Mouse (Mus musculus) midbrain, embryonic 11.5 days (tissue): ENCODE data around the gene Ptprn2. TPM values are rescaled to one million over a fixed set of nuclear protein-coding genes. Genes with fewer than 3 reads are reported as not detected.

Experiments
- ATAC-seq: fragments of 200-750 bp; cut with Nextera tagmentation; 2 replicates; pipeline ENCODE4 v1.8.0; 2017; ENCODE audit warnings: moderate TSS enrichment, moderate library complexity; ENCODE audit not compliant: low FRiP score
- DNase-seq: peaks from one replicate; pipeline ENCODE4 v3.0.0; 2015; ENCODE audit warnings: low spot score; ENCODE audit errors: missing footprints
- H3K27ac ChIP-seq: fragments of 300-500 bp; sonication (generic); 2 replicates; pipeline ENCODE4 v1.5.1; 2014; ENCODE audit warnings: low read depth, low read length
- H3K27me3 ChIP-seq: fragments of 300-500 bp; sonication (generic); 2 replicates; pipeline ENCODE4 v1.6.1; 2014; ENCODE audit warnings: mild to moderate bottlenecking, low read length, moderate library complexity, mixed read lengths; ENCODE audit not compliant: control insufficient read depth, insufficient read depth
- H3K36me3 ChIP-seq: fragments of 300-500 bp; sonication (generic); 2 replicates; pipeline ENCODE4 v1.6.1; 2014; ENCODE audit warnings: mild to moderate bottlenecking, low read length, moderate library complexity, mixed read lengths; ENCODE audit not compliant: control insufficient read depth, insufficient read depth
- H3K4me1 ChIP-seq: fragments of 300-500 bp; sonication (generic); 2 replicates; pipeline ENCODE4 v1.6.1; 2014; ENCODE audit warnings: low read length; ENCODE audit not compliant: control insufficient read depth, insufficient read depth
- H3K4me2 ChIP-seq: fragments of 300-500 bp; sonication (generic); 2 replicates; pipeline ENCODE4 v1.6.1; 2014; ENCODE audit warnings: mild to moderate bottlenecking, moderate library complexity
- H3K4me3 ChIP-seq: fragments of 300-500 bp; sonication (generic); 2 replicates; pipeline ENCODE4 v1.5.1; 2014; ENCODE audit warnings: low read depth, low read length
- H3K9ac ChIP-seq: fragments of 300-500 bp; sonication (generic); 2 replicates; pipeline ENCODE4 v1.6.1; 2014; ENCODE audit warnings: low read length
- H3K9me3 ChIP-seq: fragments of 300-500 bp; sonication (generic); 2 replicates; pipeline ENCODE4 v1.6.1; 2016; ENCODE audit warnings: low read length; ENCODE audit not compliant: control insufficient read depth
- WGBS: fragments of 180-500 bp; shearing (Covaris S2); extraction: QIAGEN DNeasy Blood & Tissue Kit; methylation state at CpG from one replicate; pipeline ENCODE4 v1.1.7; 2014; 5-methylcytosine and 5-hydroxymethylcytosine counted together
- microRNA counts: library from miRNA; unstranded; fragments of <30 nt; microRNA quantifications from one replicate; lab custom pipeline; 2015
- microRNA-seq: library from miRNA; unstranded; fragments of <30 nt; microRNA quantifications from one replicate; pipeline ENCODE4, GENCODE M21; 2017
- polyA plus RNA-seq: library from polyadenylated mRNA; unstranded; fragments of >200 nt; fragmentation: Nextera tagmentation; extraction: Ambion mirVana; gene quantifications from 2 replicates; pipeline ENCODE4 v1.2.1, GENCODE M21; 2014

The Ptprn2 gene
- polyA plus RNA-seq, 1 experiment from 2014 or later: 7.3 TPM

DNA sequence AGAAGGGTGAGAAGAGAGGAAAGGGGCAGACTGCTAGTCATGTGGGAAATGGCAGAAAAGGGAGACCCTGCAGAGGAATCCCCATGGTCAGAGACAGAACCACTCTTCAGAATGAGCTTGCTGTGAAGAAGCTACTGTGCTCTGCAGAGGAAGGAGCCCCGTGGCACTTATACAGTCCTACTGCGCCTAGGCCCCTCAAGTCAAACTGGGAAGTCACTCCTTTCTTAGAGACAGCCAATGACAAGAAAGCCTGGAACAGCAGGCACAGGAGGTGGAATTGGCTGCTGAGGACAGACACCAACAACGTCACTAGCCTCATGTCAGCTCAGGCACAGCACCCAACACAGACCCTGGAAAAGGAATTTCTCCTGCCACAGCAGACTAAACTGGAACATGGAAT lies 830.1 kb downstream of the Ptprn2 start:
- H3K27ac ChIP-seq: no peak overlapping the region
- H3K4me2 ChIP-seq: no peak overlapping the region
- H3K9me3 ChIP-seq: peaks cover 8% of the 10 kb centered on the region; the same call in 1 of the 2 replicates
- no peak for DNase-seq
- no peaks in the 10 kb centered on the region for H3K36me3 ChIP-seq
- no peak overlapping the region for H3K9ac ChIP-seq
- no peak for ATAC-seq
- no peaks in the 10 kb centered on the region for H3K27me3 ChIP-seq
- H3K4me3 ChIP-seq: no peak overlapping the region
- no peaks in the 10 kb centered on the region for H3K4me1 ChIP-seq
- WGBS: 85% methylated on average over 3 of the region's 3 CpGs

DNA sequence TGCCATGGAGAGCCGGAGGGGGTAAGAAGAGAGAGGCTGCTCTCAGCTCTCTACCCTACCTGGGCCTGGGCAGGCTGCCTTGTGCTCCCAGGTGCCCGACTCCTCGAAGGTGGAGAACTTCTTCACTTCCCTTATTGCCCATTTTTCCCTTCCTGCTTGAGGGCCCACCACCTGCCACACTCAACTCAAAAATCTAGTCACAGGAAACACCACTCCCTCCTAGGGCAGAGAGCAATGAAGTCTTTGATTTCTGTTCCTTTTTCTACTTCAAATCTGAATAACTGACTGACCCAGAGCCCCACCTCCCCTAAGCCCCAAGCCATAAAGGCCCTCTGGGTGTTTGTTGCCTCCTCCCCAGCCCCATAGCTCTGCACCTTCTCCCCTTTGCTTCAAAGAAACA lies 832.7 kb downstream of the Ptprn2 start:
- H3K36me3 ChIP-seq: no peaks in the 10 kb centered on the region
- ATAC-seq (no peak), DNase-seq (no peak)
- no peak overlapping the region for H3K4me2 ChIP-seq
- H3K27ac ChIP-seq: no peak overlapping the region
- no peak overlapping the region for H3K4me3 ChIP-seq
- H3K9ac ChIP-seq: no peak overlapping the region
- WGBS: 92% methylated on average over 3 of the region's 3 CpGs
- H3K27me3 ChIP-seq: no peaks in the 10 kb centered on the region
- no peaks in the 10 kb centered on the region for H3K4me1 ChIP-seq
- H3K9me3 ChIP-seq: peaks cover 8% of the 10 kb centered on the region; the same call in 1 of the 2 replicates

DNA sequence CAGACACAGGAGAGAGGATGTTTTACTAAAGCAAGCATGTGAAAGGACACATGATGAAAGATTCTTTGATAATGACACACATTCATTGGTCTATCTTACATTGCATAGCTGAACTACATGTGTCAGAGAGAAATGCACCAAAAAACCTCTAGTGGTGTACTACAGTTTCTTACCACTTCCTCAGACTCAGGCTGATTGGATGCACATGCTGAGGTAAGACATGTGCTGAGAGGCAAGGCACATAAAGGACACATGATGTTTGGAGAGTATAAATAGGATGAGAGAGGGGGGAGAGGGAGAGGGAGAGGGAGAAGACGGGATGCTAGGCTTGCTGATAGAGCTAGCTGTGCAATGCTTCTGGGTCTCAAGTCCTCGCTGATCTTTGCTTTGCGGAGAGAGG lies 837.5 kb downstream of the Ptprn2 start:
- Histone ChIP-seq H3K9ac (no peak overlapping the region), H3K4me3 (no peak overlapping the region), H3K9me3 (no peaks in the 10 kb centered on the region), H3K27me3 (no peaks in the 10 kb centered on the region), H3K36me3 (no peaks in the 10 kb centered on the region), H3K4me2 (no peak overlapping the region), H3K27ac (no peak overlapping the region), H3K4me1 (no peaks in the 10 kb centered on the region)
- WGBS: 88% methylated on average over 3 of the region's 3 CpGs
- no peak for DNase-seq
- no peak for ATAC-seq

MicroRNA genes within 50 kb of the gene (microRNA counts, 519-probe panel; counts per million panel counts)
- 5,151 counts per million, percentile 59 among the panel's probes with 10 or more counts for microRNA mmu-miR-153 (lab: Ali Mortazavi, UCI)

Small RNA genes lying within 50 kb of the gene (microRNA-seq; reads per million reads assigned to microRNA genes)
- 3,795 reads per million, percentile 88 among the genes with 10 or more reads in this experiment for gene Mir153

Other genes with a start within 250 kb of the Ptprn2 start
- gene Wdr60, start 222.7 kb upstream of the Ptprn2 start, polyA plus RNA-seq: 14.1 and 16.2 TPM in 2 replicates
- gene Gm11027, start 210.3 kb upstream of the Ptprn2 start, polyA plus RNA-seq: not detected in 2 replicates
- gene Esyt2, start 204.5 kb upstream of the Ptprn2 start, polyA plus RNA-seq: 17.8 and 17.9 TPM in 2 replicates
- gene Ncapg2, start 80.3 kb upstream of the Ptprn2 start, polyA plus RNA-seq: 42.0 and 47.7 TPM in 2 replicates